Mouse (Mus musculus) adipocyte (in vitro differentiated cells): Measurements from ENCODE around the gene Hrg.
"Not testable (repeated sequence)": the region's sequence is repeated elsewhere in the genome, so short reads cannot be mapped to it uniquely, and the experiment has no call there.

Experiments used
- DNase-seq: peaks from one replicate; pipeline ENCODE4 v3.0.0-alpha.2; 2016; ENCODE audit warnings: low spot score

The Hrg gene

DNA sequence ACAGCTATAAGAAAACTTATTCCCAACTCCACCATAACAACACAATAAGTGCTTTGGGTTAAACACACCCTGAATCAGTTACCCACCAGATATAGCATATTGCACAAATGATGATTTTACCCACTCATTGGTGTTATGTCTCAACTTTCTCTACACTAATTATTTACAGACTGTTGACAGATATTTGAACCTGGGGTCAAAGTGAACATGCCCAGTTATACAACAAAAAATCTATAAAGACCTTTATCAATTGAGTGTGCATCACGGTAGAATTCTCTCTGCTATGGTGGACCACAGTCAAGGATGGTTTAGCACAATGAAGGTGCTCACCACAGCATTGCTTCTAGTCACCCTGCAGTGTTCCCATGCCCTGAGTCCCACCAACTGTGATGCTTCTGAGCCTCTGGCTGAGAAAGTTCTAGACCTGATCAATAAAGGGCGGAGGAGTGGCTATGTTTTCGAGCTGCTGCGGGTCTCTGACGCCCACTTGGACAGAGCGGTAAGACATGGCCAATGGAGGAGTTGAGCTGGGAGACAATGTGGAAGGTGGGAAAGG, at the start of gene Hrg:
Hrg (plus strand) TSS at position 233 of the 556 bp plus-strand sequence.
- no peak for DNase-seq

DNA sequence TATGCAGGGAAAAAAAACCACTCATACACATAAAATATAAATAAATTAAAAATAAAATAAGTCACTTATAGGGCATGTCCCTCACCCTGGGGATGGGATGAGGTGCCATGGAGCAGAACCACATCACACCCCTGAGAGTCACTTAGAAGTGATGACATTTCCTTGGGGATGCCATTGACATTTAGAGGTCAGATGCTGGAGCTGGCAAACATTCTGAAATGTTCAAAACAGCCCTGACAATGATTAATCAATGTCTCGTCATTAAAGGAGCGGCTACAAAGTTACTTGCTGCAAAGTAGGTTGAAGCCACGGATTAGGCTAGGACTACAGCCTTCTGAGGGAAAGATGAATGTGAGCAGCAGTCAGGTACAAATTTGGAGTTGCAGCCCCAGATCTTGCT, 49.5 kb upstream of the Hrg start:
- DNase-seq, result no peak

DNA sequence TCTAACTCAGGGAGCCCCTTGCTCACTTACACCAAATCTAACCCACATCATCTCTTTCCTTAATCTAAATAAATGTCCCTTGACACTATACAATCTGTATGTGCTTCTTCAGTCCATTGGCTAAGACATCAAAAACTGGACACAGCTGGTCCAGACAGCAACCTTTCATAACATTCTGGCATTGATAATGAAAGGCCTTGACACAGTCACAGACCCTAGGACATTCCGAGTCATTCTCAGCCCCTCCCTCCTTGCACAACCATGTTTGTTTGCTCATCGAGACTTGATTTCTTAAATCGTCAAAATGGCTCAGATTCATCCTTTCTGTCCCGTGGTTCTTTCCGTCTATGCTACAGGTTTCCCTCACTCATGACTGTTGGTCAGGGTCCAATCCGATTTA, 41.6 kb upstream of the Hrg start:
- DNase-seq, result no peak

DNA sequence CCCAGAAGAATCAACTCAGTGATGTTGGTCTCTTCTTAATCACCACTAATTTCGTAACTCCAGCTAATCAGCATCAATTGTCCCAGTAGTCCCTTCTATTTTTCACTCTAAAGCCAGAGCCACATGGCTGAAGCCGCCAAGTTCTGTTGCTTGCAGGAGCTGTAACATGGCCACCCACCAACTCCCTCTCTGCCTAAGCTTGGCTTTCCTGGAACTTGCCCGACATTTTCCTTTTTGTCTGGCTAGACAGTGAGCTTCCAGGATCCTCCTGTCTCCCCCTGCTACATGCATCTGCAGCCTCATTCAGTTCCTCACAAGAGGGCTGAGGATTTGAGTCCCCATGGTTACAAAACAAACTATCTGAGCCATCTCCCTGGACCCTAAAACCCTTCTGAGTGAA, 38.9 kb upstream of the Hrg start:
- DNase-seq, result no peak

DNA sequence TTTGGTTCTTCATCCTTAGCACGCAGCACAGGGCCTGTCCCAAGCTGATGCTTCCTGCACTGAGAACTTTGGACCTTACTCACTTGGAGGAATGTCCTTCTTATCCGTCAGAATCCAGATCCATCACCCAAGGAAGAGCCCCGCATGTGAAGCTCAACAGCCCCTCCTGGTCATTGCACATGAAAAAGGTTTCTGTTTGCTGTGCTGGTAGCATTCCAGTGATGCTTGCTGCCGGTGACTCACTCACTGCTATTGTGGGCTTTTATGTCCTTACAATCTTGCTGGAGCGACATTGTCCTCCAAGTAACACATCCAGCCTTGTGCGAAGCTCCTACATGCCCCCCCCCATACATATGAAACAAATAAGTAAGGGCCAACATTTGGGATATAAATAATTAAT, 38.0 kb upstream of the Hrg start:
- DNase-seq, result no peak

DNA sequence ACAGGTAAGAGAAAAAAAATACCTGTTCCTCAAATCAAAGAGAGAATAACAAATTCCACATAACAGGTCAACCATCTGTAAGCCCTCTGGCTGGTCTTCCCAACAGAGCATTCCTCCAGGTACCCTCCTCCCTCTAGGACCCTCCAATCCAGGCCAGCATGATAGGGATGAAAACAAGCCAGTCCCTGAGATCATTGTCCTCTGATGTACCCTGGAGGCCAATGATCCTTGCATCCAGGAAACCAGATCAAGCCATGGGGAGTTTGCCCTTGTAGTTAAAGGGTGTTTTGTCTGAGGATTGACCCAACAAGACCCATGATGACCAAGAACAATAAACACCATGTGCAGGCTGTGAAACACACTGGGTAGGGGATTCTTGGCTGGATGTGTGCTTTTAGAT, 36.6 kb upstream of the Hrg start:
- no peak for DNase-seq

DNA sequence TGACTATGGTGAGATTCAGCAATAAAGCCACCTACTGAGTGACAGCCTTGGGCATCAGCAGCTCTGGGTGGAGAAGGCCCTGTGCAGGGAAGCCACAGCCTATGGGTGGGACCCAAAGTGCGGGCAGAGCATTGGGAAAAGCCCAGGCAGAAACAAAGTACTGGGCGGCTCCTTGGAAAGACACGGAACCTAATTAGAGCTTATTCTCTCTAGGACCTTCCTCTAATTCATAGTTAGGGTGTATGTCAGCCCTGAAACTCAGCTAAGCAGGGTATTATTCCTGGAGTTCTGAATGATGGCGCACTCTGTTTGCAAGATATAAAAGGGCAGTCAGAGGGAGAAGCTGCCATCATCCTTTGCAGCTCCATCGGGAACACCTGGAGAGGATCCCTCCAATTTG, 32.8 kb upstream of the Hrg start, which contains the start of gene Fetub:
Fetub (plus strand) TSS at position 301 of the 400 bp plus-strand sequence.
- no peak for DNase-seq

DNA sequence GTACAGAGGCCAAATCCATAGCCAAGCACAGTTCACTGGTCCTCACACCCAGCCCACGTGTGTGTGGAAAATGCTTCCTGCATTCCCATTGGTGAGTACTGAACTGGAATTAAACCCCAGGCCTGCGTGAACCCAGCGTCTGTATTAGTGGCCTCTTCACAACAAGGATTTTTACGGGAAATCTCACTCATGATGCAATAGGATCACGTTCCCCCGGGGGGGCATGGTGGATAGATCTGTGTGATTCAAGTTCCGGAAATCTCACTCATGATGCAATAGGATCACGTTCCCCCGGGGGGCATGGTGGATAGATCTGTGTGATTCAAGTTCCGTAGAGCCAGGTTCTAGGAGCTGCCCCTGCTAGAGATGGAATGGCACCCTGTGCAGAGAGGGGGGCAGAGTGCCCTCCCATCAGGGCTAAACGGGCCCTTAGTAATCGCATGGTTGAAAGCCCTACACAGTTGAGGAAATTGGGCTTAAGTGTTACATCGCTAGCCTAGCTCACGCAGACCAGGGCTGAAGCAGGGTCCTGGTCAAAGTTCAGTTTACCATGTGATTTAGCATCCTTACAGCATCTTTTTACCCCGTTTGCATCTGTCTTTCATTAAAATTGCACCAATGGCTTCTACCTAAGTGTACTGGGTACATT, 32.1 kb upstream of the Hrg start:
- no peak for DNase-seq

DNA sequence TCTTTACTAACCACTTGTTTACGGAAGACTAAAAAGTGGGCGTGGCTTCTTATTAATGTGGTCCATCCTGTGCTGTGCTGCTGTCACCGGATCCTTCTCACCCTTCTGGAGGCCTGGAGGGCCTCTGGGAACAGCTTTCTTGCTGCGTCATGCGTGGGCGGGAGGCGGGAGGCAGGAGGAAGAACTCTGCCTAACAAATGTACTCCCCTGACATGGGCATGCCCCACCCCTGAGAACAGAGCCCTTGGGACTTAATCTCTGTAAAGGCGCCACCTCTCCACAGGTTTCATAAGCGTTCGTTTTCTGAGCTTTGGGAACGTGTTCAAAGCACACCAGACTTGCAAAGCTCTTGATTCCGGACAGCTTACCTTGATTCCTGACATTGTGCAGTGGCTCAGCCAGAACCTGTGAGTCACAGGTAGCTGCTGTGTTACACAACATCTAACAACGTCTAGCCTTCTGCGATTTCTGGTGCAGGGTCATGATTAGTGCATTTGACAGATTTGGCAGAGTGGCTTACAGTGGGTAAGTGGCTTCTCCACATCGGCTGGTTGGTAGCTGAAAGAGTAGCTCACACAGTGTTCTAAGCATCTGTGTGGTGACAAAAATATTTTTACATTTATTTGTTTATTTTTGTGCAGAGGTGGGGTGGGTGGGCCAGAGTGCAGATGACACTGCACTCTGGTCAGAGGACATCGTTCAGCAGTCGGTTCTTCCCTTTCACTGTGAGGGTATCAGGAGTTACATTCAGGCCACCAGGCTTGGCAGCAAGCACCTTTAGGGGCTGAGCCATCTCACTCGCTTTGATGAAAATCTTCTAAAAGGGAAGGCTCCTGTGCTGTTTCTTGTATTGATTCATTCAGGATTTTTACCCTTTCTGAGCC, 30.7 kb upstream of the Hrg start:
- DNase-seq, result peak; percentile 16

DNA sequence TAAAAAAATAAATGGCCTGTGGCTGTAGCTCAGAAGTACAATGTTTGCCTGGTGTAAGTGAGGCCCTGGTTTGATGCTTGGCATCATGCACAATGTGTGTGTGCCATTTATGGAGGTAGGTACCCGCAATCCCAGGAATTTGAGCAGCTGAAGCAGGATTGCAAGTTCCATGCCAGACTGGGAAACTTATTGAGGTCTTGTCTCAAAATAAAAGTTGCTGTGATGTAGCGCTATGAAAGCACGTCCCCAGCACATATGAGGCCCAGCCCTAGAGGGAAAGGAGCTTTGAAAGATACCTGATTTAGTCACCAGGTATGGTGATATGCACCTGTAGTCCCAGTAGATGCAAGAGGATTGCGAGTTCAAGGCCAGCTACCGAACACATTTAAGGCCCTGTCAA, 29.1 kb upstream of the Hrg start:
- DNase-seq, result no peak

DNA sequence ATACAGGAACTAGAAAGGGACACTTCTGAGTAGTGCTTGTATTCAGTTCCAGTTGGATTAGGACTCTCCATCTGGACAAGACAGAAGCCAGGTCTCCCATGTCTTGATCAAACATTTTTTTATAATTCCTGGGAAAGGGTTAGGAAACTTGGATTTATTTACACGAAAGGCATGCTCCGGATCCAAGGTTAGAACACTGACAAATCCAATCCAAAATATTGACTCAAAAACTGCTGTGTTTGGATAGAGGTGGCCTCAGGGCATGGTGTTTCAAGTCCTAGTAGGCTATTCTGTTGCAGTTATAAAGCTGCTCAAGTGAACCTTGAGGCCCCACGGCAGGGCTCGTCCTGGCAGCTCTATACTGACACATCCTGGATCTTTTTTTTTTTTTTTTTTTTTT, 28.4 kb upstream of the Hrg start:
- no peak for DNase-seq

DNA sequence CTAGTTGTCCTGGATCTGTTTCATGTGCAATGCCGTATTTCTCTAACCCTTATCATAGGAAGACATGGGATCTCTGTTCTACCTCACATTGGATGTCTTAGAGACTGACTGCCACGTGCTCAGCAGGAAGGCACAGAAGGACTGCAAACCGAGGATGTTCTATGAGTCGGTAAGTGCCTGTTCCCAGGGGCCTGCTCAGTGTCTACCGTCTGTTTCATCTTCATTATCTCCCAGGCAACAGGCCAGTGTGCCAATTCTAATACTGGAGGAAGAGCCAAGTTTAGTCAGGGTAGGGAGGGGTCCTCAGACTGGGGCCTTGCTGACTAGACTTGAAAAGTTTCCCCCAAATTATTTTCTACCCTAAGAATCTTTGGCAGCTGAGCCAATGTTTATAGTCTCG, 21.3 kb upstream of the Hrg start:
- no peak for DNase-seq

DNA sequence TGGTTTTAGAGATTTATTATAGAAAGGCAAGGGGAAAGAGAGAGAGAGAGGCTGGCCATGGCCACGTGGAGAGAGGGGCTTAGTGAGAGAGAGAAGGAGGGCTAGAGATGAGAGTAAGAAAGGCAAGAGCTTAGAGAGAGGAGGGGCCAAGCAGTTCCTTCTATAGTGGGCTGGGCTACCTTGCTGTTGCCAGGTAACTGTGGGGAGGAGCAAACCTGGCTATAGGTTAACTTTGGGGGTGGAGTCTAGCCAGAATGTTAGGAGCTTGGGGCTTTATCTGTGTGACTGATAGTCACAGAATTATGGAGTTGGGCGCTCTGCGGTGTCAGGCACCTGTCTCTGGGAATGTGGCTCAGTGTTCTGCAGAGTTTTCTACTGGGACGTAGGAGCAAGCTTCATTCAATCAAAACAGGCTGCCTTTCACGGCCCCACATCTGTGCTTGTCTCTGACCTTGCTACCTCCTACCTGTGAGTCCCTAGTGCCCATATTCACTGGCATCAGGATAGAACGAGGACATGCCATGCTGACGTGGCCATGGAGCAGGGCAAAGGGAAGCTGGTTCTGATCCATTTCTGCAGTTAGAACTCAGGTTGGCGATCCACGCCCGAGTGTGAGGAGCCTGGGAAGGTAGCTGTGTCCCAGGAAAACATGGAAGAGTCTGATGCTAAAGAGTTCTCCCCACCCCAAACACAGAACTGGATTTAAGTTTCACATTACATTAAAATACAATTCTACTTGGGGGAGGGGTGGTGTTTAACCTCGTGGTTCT, 19.3 kb upstream of the Hrg start:
- no peak for DNase-seq

DNA sequence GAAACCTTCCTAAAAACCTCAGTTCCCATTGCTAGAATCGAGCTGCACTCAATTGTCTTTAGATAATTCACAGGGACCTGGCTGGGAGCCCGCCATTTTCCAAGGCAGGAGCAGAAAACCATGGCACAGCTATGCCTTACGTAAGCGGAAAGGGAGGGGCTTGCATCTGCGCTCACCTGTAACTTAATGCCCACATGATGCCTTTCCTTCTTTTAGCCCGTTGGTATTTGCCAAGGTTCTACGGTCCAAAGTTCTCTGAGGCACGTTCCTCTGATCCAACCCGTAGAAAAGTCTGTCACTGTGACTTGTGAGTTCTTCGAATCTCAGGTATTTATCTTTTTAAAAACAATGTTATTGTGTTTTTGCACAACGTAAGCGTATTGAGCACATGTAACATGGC, 13.2 kb upstream of the Hrg start:
- no peak for DNase-seq

DNA sequence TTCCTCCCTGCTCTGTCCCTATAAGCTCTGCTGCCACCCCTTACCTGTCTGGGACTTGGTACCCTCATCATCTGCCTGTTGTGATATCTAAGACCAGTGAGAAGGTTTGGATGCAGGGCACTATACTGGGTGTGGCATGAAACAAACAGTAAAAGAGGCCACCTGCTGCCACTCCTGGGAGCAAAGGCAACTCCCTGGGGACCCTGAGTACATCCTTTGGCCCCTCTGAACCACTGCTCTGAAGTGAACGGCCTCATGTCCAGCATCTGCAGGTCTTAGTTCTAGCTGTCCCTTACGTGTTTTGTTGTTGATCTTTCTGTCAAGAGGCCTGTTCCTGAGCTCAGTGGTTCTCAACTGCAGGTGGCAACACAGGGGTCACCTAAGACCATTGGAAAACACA, 12.3 kb upstream of the Hrg start:
- DNase-seq, result no peak

DNA sequence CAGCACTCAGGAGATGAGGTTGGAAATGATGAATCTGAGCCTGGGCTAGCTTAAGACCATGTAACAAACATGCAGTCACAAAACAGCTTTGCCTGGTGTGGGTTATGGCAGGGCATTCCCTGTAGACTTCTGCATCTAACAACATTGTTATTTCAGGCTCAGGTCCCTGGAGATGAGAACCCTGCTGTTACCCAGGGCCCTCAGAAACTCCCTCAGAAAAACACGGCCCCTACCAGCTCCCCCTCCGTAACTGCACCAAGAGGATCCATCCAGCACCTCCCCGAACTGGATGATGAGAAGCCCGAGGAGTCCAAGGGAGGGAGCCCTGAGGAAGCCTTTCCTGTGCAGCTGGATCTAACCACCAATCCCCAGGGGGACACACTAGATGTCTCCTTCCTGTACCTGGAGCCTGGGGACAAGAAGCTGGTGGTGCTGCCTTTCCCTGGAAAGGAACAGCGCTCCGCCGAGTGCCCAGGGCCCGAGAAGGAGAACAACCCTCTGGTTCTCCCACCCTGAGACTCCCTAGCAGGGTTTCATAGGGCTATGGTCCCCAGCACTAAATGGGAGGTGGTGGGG, 11.7 kb upstream of the Hrg start:
- DNase-seq, result no peak

DNA sequence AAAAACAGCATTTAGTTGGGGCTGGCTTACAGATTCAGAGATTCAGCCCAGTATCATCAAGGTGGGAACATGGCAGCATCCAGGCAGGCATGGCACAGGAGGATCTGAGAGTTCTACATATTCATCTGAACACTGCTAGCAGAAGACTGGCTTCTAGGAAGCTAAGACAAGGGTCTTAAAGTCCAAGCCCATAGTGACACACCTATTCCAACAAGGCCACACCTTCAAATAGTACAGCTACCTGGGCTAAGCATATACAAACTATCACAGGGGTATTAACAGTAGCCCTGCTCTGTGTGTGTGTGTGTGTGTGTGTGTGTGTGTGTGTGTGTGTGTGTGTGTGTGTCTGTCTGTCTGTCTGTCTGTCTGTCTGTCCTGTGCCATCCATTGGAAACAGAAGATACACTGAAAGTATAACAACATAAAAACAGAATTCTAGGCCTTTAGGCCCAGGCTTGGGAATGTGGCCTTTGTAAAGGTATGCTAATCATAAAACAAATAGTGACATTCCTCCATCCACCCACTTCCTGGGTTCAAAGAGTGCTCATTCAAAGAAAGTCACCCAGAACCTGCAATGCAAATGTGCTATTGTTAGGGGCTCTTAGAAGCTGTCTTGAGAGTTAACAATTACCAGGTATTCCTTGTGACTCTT, 8.9 kb upstream of the Hrg start:
- DNase-seq, result not testable (repeated sequence)

DNA sequence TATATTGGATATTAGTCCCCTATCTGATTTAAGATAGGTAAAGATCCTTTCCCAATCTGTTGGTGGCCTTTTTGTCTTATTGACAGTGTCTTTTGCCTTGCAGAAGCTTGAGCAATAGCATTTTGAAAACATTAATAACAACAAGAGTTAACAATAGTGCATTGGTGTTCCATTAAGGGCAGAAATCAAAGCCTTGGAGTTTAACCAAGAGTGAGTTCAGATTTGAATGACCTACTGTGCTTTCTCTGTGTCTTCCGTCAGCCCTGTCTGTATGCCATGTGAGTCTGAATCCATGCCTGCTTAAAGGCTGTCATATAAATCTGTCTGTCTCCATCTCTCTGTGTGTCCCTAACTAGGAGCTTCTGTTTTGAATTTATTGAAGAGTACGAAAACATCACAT, 3.5 kb upstream of the Hrg start:
- DNase-seq, result no peak

DNA sequence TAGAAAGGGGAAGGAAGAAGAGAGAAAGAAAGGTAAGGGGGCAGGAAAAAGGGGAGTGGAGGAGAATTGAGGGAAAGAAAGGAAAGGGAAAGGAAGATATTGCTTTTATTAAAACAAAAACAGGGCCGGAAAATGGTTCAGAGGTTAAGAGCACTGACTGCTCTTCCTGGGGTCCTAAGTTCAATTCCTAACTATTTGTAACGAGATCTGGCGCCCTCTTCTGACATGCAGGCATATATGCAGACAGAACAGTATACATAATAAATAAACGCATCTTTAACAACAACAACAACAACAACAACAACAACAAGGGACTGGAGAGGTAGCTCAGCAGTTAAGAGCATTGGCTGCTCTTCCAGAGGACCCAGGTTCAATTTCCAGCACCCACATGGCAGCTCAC, 2.2 kb downstream of the Hrg start:
- DNase-seq, result peak; percentile 11

DNA sequence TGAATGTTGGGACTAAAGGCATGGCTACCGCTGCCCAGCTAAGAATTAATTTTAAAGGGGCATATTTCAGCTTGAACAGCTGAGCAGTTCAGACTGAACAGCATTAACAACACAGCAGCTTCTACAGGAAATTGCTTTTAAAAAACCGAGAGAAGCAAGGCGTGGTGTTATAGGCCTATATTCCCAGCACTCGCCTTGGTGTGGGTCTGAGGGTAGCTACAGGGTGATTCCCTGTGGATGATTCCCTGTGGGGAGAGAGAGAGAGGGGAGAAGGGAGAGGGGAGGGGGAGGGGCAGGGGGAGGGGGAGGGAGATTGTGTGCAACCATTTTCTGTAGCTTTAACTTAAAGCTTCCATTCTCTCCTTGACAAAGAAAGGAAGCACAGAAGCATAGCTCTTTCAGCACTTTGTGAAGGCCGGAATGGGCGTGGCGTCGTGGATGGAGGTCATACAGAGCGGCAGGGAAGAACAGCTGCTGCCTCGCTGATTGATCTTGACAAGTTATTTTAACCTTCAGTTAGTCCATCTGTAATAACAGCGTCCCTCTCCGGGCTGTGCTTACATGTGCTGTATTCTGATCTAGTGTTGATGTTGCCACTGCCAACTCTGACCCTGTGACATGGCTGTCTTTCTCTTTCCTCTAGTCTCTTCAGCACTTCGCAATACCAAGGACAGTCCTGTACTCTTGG, 4.7 kb downstream of the Hrg start:
- no peak for DNase-seq

DNA sequence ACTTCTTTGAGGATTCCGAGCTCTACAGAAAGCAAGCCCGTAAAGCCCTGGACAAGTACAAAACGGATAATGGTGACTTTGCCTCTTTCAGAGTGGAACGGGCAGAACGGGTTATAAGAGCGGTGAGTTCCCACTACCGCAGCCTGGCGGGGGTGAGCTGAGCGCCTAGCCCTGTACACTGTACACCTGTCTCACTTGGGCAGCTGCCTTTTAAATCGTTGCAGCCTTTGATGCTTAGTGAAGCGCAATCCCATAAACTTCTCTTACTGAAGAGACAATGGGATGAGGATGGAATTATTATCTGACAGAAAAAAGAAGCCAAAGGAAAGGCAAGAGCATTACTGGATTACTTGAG, 5.2 kb downstream of the Hrg start:
- no peak for DNase-seq
